In the genomic region with DNA sequence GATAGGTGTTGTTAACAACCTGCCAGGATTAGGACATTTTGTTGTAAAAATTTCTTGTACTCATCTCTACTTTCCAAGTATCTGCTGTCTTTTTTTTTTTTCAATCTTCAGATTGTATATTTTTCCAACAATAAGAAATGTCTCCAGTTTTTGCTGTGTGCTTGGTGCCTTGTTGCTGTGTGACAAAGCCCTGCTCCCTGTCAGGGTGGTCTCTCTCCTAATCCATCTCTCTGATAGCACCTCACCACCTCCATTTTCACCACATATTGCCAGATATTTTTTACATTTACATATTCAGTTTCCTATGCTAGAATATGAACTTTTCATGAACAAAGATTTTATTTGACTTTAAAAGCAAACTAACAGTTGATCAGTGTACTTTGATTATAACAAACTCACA, we compare ENCODE assay signal across 28 mouse cellular contexts.
"Had no signal": no experiment of that assay in that cellular context is flagged by ENCODE, and none has a peak within 500 bp of the region (broad histone marks: within the 10 kb centered on the region; RNA-seq: fewer than 3 reads in every experiment).

No protein-coding gene starts in this region.

- H3K36me3 ChIP-seq: limb, embryonic 10.5 days; limb, embryonic 12.5 days; limb, embryonic 13.5 days; limb, embryonic 15.5 days; liver, embryonic 12.5 days; liver, embryonic 13.5 days; liver, embryonic 15.5 days; midbrain, embryonic 10.5 days; midbrain, embryonic 12.5 days; midbrain, embryonic 13.5 days; midbrain, embryonic 15.5 days; neural tube, embryonic 12.5 days had no signal

- H3K27ac ChIP-seq: left cerebral cortex, adult 2 months; limb, embryonic 10.5 days; limb, embryonic 12.5 days; limb, embryonic 13.5 days; limb, embryonic 15.5 days; liver, embryonic 12.5 days; liver, embryonic 13.5 days; liver, embryonic 14.5 days; liver, embryonic 15.5 days; macrophage; midbrain, embryonic 10.5 days; midbrain, embryonic 12.5 days; midbrain, embryonic 13.5 days; midbrain, embryonic 15.5 days; neural tube, embryonic 12.5 days had no signal

- H3K9ac ChIP-seq: limb, embryonic 12.5 days; limb, embryonic 13.5 days; limb, embryonic 15.5 days; liver, embryonic 12.5 days; liver, embryonic 13.5 days; liver, embryonic 14.5 days; liver, embryonic 15.5 days; liver, postnatal 0 days; midbrain, embryonic 12.5 days; midbrain, embryonic 13.5 days; midbrain, embryonic 15.5 days; neural tube, embryonic 12.5 days had no signal

- DNase-seq: layer of hippocampus, postnatal 36 days; left cerebral cortex, postnatal 4 days; liver; liver, embryonic 13.5 days; liver, postnatal 0 days; lung, adult 18-20 months; lung, postnatal 36 days; lung, postnatal 4 days; midbrain, embryonic 14.5 days had no signal

- H3K9me3 ChIP-seq: limb, embryonic 10.5 days; limb, embryonic 12.5 days; limb, embryonic 13.5 days; limb, embryonic 15.5 days; liver, embryonic 12.5 days; liver, embryonic 13.5 days; liver, embryonic 15.5 days; megakaryocyte, embryonic 14.5 days; midbrain, embryonic 10.5 days; midbrain, embryonic 12.5 days; midbrain, embryonic 13.5 days; midbrain, embryonic 15.5 days; neural tube, embryonic 12.5 days had no signal

- H3K4me2 ChIP-seq: limb, embryonic 12.5 days; limb, embryonic 13.5 days; limb, embryonic 15.5 days; liver, embryonic 11.5 days; liver, embryonic 12.5 days; liver, embryonic 13.5 days; liver, embryonic 15.5 days; midbrain, embryonic 11.5 days; midbrain, embryonic 12.5 days; midbrain, embryonic 13.5 days; midbrain, embryonic 15.5 days; neural tube, embryonic 12.5 days had no signal

- H3K4me1 ChIP-seq: limb, embryonic 10.5 days; limb, embryonic 12.5 days; limb, embryonic 13.5 days; limb, embryonic 15.5 days; liver, embryonic 12.5 days; liver, embryonic 13.5 days; liver, embryonic 15.5 days; megakaryocyte, embryonic 14.5 days; midbrain, embryonic 10.5 days; midbrain, embryonic 12.5 days; midbrain, embryonic 13.5 days; midbrain, embryonic 15.5 days; neural tube, embryonic 12.5 days had no signal

- ATAC-seq: liver, embryonic 12.5 days; liver, postnatal 0 days; midbrain, embryonic 13.5 days; midbrain, embryonic 15.5 days; midbrain, embryonic 16.5 days had no signal

- H3K27me3 ChIP-seq: limb, embryonic 12.5 days; limb, embryonic 13.5 days; limb, embryonic 15.5 days; liver, embryonic 12.5 days; liver, embryonic 13.5 days; liver, embryonic 15.5 days; megakaryocyte, embryonic 14.5 days; midbrain, embryonic 12.5 days; midbrain, embryonic 13.5 days; midbrain, embryonic 15.5 days; neural tube, embryonic 12.5 days had no signal

- H3K4me3 ChIP-seq: left cerebral cortex, adult 2 months; limb, embryonic 10.5 days; limb, embryonic 12.5 days; limb, embryonic 13.5 days; limb, embryonic 15.5 days; liver, embryonic 12.5 days; liver, embryonic 13.5 days; liver, embryonic 15.5 days; megakaryocyte, embryonic 14.5 days; midbrain, embryonic 10.5 days; midbrain, embryonic 12.5 days; midbrain, embryonic 13.5 days; midbrain, embryonic 15.5 days; myocyte; neural tube, embryonic 12.5 days had no signal
